Mouse (Mus musculus) limb, embryonic 13.5 days (tissue): Measurements from ENCODE around the gene Lrmda. TPM values are rescaled to one million over a fixed set of nuclear protein-coding genes. Genes with fewer than 3 reads are reported as not detected.

Experiments used
- ATAC-seq: fragments of 200-750 bp; cut with Nextera tagmentation; 2 replicates; pipeline ENCODE4 v1.8.0; 2017; ENCODE audit warnings: low read depth, moderate number of reproducible peaks, moderate TSS enrichment; ENCODE audit not compliant: low FRiP score
- H3K27ac ChIP-seq: fragments of 300-500 bp; sonication (generic); 2 replicates; pipeline ENCODE4 v1.5.1; 2015; ENCODE audit warnings: inconsistent platforms, mild to moderate bottlenecking, moderate library complexity
- H3K27me3 ChIP-seq: fragments of 300-500 bp; sonication (generic); 2 replicates; pipeline ENCODE4 v1.6.1; 2015; ENCODE audit warnings: mild to moderate bottlenecking, inconsistent platforms
- H3K36me3 ChIP-seq: fragments of 300-500 bp; sonication (generic); 2 replicates; pipeline ENCODE4 v1.6.1; 2015; ENCODE audit warnings: inconsistent platforms, mild to moderate bottlenecking, moderate library complexity
- H3K4me1 ChIP-seq: fragments of 300-500 bp; sonication (generic); 2 replicates; pipeline ENCODE4 v1.6.1; 2015; ENCODE audit warnings: inconsistent platforms
- H3K4me2 ChIP-seq: fragments of 300-500 bp; sonication (generic); replicated peaks from 2 replicates; pipeline ENCODE4 v1.6.1; 2015; ENCODE audit warnings: inconsistent platforms, mild to moderate bottlenecking, moderate library complexity
- H3K4me3 ChIP-seq: fragments of 300-500 bp; sonication (generic); 2 replicates; pipeline ENCODE4 v1.5.1; 2015; ENCODE audit warnings: moderate library complexity, mild to moderate bottlenecking, inconsistent platforms
- H3K9ac ChIP-seq: fragments of 300-500 bp; sonication (generic); 2 replicates; pipeline ENCODE4 v1.6.1; 2015; ENCODE audit warnings: mild to moderate bottlenecking, inconsistent platforms
- H3K9me3 ChIP-seq: fragments of 300-500 bp; sonication (generic); 2 replicates; pipeline ENCODE4 v1.6.1; 2016; ENCODE audit warnings: inconsistent platforms
- WGBS: fragments of 180-500 bp; shearing (Covaris S2); methylation state at CpG from one replicate; pipeline ENCODE4 v1.1.7; 2015; 5-methylcytosine and 5-hydroxymethylcytosine counted together
- polyA plus RNA-seq: library from polyadenylated mRNA; unstranded; fragments of >200 nt; fragmentation: Nextera tagmentation; extraction: Ambion mirVana; gene quantifications from 2 replicates; pipeline ENCODE4 v1.2.1, GENCODE M21; 2015

Gene Lrmda
- polyA plus RNA-seq, 1 experiment from 2014 or later, result 0.38 TPM

DNA sequence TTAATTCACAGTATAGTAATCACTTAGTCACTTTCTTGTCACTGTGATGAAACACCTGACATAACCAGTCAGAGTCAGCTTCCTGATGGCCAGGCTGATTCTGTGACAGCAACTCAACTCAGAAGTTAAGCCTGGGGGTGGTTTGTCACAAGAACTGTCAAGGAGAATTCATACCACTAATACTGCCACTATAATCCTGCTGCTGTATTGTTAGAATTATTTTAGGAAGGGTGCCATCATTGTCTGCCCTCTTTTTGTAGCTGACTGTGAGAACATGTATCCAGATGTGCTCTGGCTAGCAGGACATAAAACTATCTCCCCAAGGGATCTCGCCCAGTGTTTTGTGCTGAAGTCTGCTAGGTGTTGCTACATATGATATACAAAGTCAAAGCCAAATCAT, 882.6 kb downstream of the Lrmda start:
- no peak overlapping the region for H3K4me3 ChIP-seq

GRCm38 (mm10) chr14:22902914-22903313, 883.4 kb downstream of the Lrmda start:
- ATAC-seq, result no peak
- no peaks in the 10 kb centered on the region for H3K27me3 ChIP-seq
- 93% methylated on average over 2 of the region's 2 CpGs for WGBS
- no peak overlapping the region for H3K4me3 ChIP-seq
- no peak overlapping the region for H3K9ac ChIP-seq
- H3K27ac ChIP-seq, result no peak overlapping the region
- H3K36me3 ChIP-seq, result no peaks in the 10 kb centered on the region
- no peaks in the 10 kb centered on the region for H3K9me3 ChIP-seq
- no peak overlapping the region for H3K4me2 ChIP-seq
- H3K4me1 ChIP-seq, result peaks cover 24% of the 10 kb centered on the region

More for the DNA sequence above, 882.6 kb downstream of the Lrmda start:
- ATAC-seq, result no peak
- Histone ChIP-seq H3K9ac (no peak overlapping the region), H3K27me3 (no peaks in the 10 kb centered on the region), H3K4me2 (no peak overlapping the region), H3K36me3 (no peaks in the 10 kb centered on the region), H3K27ac (no peak overlapping the region), H3K9me3 (no peaks in the 10 kb centered on the region), H3K4me1 (peaks cover 18% of the 10 kb centered on the region)
- 92% methylated on average over 1 of the region's 1 CpGs for WGBS

GRCm38 (mm10) chr14:22905741-22906667, 886.5 kb downstream of the Lrmda start:
- Histone ChIP-seq H3K36me3 (no peaks in the 10 kb centered on the region), H3K27ac (peak overlapping the region; percentile 35; the same call in 1 of the 2 replicates), H3K9ac (no peak overlapping the region), H3K27me3 (no peaks in the 10 kb centered on the region), H3K4me3 (no peak overlapping the region), H3K4me2 (no peak overlapping the region), H3K9me3 (no peaks in the 10 kb centered on the region), H3K4me1 (peaks cover 35% of the 10 kb centered on the region)
- WGBS, result 49% methylated on average over 7 of the region's 7 CpGs
- ATAC-seq, result no peak

DNA sequence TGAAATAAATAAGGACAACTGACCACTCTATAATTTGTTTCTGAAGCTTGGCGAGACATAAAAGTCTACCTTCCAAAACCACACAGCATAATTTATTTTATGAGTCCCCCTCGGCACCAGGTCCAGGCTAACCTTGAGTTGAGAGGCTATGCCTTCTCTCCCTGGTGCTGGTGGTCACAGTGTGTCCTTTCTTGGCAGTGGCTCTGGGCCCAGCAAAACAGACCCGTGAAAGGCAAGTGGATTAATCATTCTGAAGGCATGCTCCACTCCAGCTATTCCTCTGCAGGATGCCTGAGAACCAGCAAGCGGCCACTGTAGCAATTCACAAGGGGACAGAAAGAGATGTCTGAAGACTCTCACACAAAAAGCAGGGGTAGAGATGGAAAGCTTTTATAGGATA, 887.2 kb downstream of the Lrmda start:
- H3K4me3 ChIP-seq, result no peak overlapping the region
- H3K36me3 ChIP-seq, result no peaks in the 10 kb centered on the region
- no peaks in the 10 kb centered on the region for H3K27me3 ChIP-seq
- peak overlapping the region; percentile 67; the same call in 1 of the 2 replicates for H3K27ac ChIP-seq
- H3K4me1 ChIP-seq, result peaks cover 35% of the 10 kb centered on the region
- H3K4me2 ChIP-seq, result no peak overlapping the region
- ATAC-seq, result peak; percentile 75
- no peak overlapping the region for H3K9ac ChIP-seq
- 34% methylated on average over 4 of the region's 4 CpGs for WGBS
- H3K9me3 ChIP-seq, result no peaks in the 10 kb centered on the region

- Histone ChIP-seq H3K36me3 (no peaks in the 10 kb centered on the region), H3K4me3 (no peak overlapping the region), H3K4me2 (no peak overlapping the region), H3K9me3 (no peaks in the 10 kb centered on the region), H3K27me3 (no peaks in the 10 kb centered on the region), H3K4me1 (peaks cover 35% of the 10 kb centered on the region), H3K27ac (peak overlapping the region; percentile 67; the same call in 1 of the 2 replicates), H3K9ac (no peak overlapping the region)
- no peak for ATAC-seq
- 28% methylated on average over 4 of the region's 4 CpGs for WGBS
Measured at GRCm38 (mm10) chr14:22907221-22907620, 887.7 kb downstream of the Lrmda start.

DNA sequence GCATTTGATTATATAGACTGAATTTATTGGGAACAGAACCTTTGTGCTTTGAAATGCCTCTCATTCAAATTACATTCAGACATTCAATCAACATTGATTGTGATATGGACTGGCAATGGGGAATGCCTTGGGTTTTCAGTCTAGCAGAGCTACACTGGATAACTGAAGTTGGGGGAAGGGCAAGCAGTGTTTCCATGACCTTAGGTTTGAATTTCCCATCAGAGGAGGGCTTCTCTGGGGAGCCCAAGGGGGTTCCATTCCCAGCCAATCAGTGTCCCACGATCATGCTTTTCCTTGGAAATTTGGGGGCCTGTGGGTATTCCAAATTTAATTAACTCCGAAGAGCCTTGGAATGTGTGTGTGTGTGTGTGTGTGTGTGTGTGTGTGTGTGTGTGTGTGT, 888.5 kb downstream of the Lrmda start:
- no peak overlapping the region for H3K9ac ChIP-seq
- WGBS, result 54% methylated on average over 2 of the region's 2 CpGs
- H3K4me2 ChIP-seq, result no peak overlapping the region
- H3K4me3 ChIP-seq, result no peak overlapping the region
- H3K9me3 ChIP-seq, result no peaks in the 10 kb centered on the region
- no peak overlapping the region; the same call in 1 of the 2 replicates for H3K27ac ChIP-seq
- no peaks in the 10 kb centered on the region for H3K27me3 ChIP-seq
- H3K4me1 ChIP-seq, result peaks cover 35% of the 10 kb centered on the region
- H3K36me3 ChIP-seq, result no peaks in the 10 kb centered on the region
- ATAC-seq, result peak; percentile 48; the same call in 1 of the 2 replicates

DNA sequence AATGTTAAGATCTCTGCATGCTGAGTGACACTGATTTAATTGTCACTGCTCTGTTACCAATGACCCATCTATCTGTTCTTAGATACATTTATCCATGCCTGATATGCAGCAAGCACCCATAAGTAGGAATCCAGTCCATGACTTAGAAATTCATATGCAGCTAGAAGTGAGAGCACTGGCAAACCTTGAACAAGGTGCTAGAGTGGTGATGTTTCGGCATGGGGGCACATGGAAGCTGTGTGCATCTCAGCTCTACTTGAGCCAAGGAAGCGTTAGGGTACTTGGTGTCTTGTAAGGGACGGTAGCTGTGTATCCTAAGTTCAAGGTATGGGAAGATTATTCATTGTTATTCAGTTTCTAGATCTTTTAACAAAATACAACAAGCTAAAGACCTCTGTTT, 896.0 kb downstream of the Lrmda start:
- Histone ChIP-seq H3K36me3 (no peaks in the 10 kb centered on the region), H3K9ac (no peak overlapping the region), H3K27ac (no peak overlapping the region), H3K27me3 (no peaks in the 10 kb centered on the region), H3K9me3 (no peaks in the 10 kb centered on the region), H3K4me3 (no peak overlapping the region), H3K4me1 (0 out of 2 replicates have a peak, but pooled peaks cover 2% of the 10 kb centered on the region), H3K4me2 (no peak overlapping the region)
- WGBS, result 93% methylated on average over 3 of the region's 3 CpGs
- no peak for ATAC-seq

DNA sequence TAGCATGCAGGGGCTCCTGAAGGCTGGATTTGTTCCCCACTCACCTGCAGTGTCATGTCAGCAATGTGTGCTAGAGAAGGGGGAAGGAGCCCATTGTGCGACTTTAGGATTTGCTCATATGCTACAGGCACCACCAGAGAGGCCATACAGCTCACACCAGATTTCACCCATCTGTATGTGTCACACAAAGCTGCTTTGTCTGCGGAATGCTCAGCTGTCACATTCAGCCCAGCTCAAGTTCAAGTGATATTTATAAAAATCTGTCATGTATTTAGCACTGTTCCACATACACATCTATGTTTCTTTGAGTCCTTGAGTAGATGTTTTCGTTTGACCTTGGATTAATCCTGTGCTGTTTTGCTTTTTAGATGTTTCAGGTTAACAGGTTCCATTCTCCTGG, 899.0 kb downstream of the Lrmda start:
- peaks cover 5% of the 10 kb centered on the region; the same call in 1 of the 2 replicates for H3K4me1 ChIP-seq
- H3K4me3 ChIP-seq, result no peak overlapping the region
- 0 out of 2 replicates have a peak, but pooled peaks have one; percentile 51 for ATAC-seq
- H3K9me3 ChIP-seq, result no peaks in the 10 kb centered on the region
- H3K9ac ChIP-seq, result no peak overlapping the region
- 86% methylated on average over 3 of the region's 3 CpGs for WGBS
- H3K4me2 ChIP-seq, result no peak overlapping the region
- H3K27ac ChIP-seq, result no peak overlapping the region
- no peaks in the 10 kb centered on the region for H3K27me3 ChIP-seq
- H3K36me3 ChIP-seq, result no peaks in the 10 kb centered on the region

GRCm38 (mm10) chr14:22918931-22919330, 899.4 kb downstream of the Lrmda start:
- no peak overlapping the region for H3K4me2 ChIP-seq
- no peaks in the 10 kb centered on the region for H3K27me3 ChIP-seq
- peaks cover 5% of the 10 kb centered on the region; the same call in 1 of the 2 replicates for H3K4me1 ChIP-seq
- no peak for ATAC-seq
- H3K9ac ChIP-seq, result no peak overlapping the region
- 63% methylated on average over 2 of the region's 2 CpGs for WGBS
- no peaks in the 10 kb centered on the region for H3K9me3 ChIP-seq
- no peak overlapping the region for H3K4me3 ChIP-seq
- H3K27ac ChIP-seq, result no peak overlapping the region
- H3K36me3 ChIP-seq, result no peaks in the 10 kb centered on the region

- H3K27ac ChIP-seq, result no peak overlapping the region
Measured at GRCm38 (mm10) chr14:22921152-22921551, 901.6 kb downstream of the Lrmda start.

DNA sequence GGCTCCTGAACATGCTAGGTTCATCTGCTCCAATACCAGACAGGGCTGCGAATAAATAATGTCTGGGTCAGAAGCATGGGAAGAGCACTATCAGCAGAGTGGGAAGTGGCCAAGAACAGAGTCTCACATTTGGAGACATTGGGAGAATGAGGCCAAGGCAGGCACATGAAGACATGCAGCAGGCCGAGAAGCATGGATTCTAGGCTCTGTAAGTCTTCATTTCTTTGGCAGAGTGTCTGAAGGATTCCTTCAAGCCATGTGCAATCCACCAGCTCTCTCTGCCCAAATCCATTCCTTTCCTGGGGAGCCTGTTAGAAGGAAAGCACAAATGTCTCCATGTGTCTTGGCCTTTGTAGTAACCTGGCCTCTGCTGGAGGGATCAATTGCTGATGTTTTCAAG, 902.3 kb downstream of the Lrmda start:
- no peak for ATAC-seq
- peaks cover 5% of the 10 kb centered on the region; the same call in 1 of the 2 replicates for H3K4me1 ChIP-seq

More at GRCm38 (mm10) chr14:22921152-22921551, 901.6 kb downstream of the Lrmda start:
- ATAC-seq, result no peak
- H3K4me3 ChIP-seq, result no peak overlapping the region
- no peak overlapping the region for H3K4me2 ChIP-seq
- no peaks in the 10 kb centered on the region for H3K36me3 ChIP-seq
- no peaks in the 10 kb centered on the region for H3K9me3 ChIP-seq
- H3K4me1 ChIP-seq, result peaks cover 5% of the 10 kb centered on the region; the same call in 1 of the 2 replicates
- no peak overlapping the region for H3K9ac ChIP-seq
- no peaks in the 10 kb centered on the region for H3K27me3 ChIP-seq

GRCm38 (mm10) chr14:22922571-22922970, 903.1 kb downstream of the Lrmda start:
- Histone ChIP-seq H3K27ac (no peak overlapping the region), H3K9me3 (no peaks in the 10 kb centered on the region), H3K9ac (no peak overlapping the region), H3K4me3 (no peak overlapping the region), H3K36me3 (no peaks in the 10 kb centered on the region), H3K4me1 (peaks cover 5% of the 10 kb centered on the region; the same call in 1 of the 2 replicates), H3K27me3 (no peaks in the 10 kb centered on the region), H3K4me2 (no peak overlapping the region)
- 0 out of 2 replicates have a peak, but pooled peaks have one; percentile 49 for ATAC-seq
- 61% methylated on average over 4 of the region's 4 CpGs for WGBS

More for the DNA sequence above, 902.3 kb downstream of the Lrmda start:
- Histone ChIP-seq H3K36me3 (no peaks in the 10 kb centered on the region), H3K27me3 (no peaks in the 10 kb centered on the region), H3K4me2 (no peak overlapping the region), H3K9me3 (no peaks in the 10 kb centered on the region), H3K27ac (no peak overlapping the region; the same call in 1 of the 2 replicates), H3K9ac (no peak overlapping the region), H3K4me3 (no peak overlapping the region)
- 84% methylated on average over 2 of the region's 2 CpGs for WGBS
